Mouse (Mus musculus) Muller cell, postnatal 12 days (primary cell): ENCODE measurements around the gene Hectd4.
"Not testable (repeated sequence)": the region's sequence is repeated elsewhere in the genome, so short reads cannot be mapped to it uniquely, and the experiment has no call there.

Experiments
- DNase-seq: peaks from one replicate; pipeline ENCODE4 v3.0.0-alpha.2; 2015; ENCODE audit errors: inconsistent ontology term

Gene Hectd4

GRCm38 (mm10) chr5:121206540-121206939 is 13.5 kb upstream of the Hectd4 start:
- DNase-seq, result no peak

DNA sequence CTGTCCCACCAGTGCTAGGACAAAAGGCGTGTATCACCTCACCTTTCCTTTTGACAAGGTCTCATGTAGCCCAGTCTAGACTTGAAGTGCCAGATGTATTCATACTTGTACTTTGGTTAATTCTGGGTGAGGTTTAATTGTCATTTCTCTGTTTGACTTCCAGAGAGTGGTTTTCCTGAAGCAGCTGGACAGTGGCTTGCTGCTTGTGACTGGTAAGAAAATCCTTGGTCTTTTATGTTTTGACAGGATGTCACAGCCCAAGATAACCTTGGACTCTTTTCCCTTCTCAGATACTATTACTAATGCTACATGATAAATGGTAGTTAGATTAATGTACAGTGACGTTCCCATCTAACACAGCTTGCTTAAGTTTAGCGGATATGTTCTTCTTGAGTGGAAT is 13.0 kb upstream of the Hectd4 start:
- no peak for DNase-seq

- no peak for DNase-seq
Observed at GRCm38 (mm10) chr5:121209755-121210600, 10.0 kb upstream of the Hectd4 start.

GRCm38 (mm10) chr5:121210601-121210924 is 9.5 kb upstream of the Hectd4 start:
- no peak for DNase-seq

DNA sequence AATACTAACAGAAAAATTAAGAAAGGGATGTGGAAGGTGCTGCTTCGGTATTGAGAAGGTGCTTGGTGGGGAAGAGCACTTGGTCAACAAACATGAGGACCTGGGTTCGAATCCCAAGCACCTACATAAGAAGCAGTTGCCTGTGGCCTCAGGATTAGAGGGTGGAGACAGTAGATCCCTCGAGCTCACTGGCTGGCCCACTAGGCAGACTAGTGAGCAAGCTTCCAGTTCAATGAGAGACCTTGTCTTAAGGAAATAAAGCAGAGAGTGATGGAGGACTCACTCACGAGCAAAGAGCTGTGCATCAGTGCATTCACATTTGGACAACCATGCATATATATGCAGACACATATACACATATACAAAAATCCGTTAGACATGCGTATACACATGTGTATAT is 7.9 kb upstream of the Hectd4 start:
- DNase-seq, result no peak

GRCm38 (mm10) chr5:121214707-121215106 is 5.3 kb upstream of the Hectd4 start:
- no peak for DNase-seq

DNA sequence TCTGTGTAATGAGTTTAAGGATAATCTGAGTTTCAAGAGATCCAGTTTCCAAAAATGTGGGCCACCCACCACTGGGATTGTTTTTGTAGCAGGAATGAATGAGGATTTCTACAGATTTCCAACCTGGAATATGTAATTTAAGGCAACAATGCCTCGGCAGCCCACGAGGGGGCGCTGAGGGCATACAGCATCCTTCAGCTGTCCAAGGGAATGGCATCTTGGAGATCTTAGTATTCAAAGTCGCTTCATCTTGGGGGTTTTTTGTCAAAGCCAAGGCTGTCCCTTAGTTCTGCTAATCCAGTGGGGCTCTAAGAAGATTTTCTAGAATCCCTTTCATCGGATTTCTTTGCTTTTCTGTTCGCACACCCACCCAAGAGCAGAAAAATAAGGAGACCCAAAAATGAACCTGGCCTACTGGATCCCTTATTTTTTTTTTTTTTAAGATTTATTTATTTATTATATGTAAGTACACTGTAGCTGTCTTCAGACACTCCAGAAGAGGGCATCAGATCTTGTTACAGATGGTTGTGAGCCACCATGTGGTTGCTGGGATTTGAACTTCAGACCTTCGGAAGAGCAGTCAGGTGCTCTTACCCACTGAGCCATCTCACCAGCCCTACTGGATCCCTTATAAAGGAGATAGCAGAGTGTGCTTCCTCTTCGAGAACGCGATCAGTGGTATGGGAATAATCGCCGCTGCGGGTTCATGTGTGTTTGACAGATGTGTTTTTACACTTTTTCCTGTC is 4.5 kb upstream of the Hectd4 start:
- peak; percentile 62 for DNase-seq

DNA sequence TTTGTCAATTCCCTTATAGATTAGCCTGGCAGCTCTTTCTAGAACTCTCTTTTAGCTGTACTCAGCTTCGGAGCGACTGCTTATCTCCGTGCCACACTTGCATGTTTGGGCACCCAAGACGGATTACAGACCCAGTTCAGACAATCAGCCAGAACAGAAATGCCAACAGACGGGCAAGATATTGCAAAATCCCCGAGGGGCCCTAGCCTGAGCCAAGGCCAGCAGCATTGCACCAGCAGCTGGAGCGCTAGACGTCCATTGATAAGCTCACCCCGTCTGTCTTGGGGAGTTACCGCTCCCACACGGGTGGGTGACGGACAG is 3.9 kb upstream of the Hectd4 start:
- no peak for DNase-seq

DNA sequence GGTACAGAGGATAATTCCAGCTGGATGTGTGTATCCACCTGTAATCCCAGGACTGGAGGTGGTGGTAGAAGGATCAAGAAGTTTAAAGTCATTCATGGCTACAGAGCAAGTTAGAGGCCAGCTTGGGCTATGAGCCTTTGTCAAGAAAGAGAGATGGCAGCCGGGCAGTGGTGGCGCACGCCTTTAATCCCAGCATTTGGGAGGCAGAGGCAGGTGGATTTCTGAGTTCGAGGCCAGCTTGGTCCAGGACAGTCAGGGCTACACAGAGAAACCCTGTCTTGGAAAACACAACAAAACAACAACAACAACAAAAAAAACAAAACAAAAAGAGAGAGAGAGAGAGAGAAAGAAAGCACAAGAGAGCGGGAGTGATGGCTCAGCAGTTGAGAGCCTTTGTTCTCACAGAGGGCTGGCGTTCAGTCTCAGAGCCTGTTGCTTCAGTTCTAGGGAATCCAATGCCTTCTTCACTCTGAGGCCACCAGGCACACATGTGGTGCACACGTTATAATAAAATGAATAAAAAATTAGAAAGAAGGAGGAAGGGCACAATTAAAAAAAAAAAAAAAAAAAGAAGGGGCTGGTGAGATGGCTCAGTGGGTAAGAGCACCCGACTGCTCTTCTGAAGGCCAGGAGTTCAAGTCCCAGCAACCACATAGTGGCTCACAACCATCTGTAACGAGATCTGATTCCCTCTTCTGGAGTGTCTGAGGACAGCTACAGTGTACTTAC is 3.3 kb upstream of the Hectd4 start:
- DNase-seq, result not testable (repeated sequence)

DNA sequence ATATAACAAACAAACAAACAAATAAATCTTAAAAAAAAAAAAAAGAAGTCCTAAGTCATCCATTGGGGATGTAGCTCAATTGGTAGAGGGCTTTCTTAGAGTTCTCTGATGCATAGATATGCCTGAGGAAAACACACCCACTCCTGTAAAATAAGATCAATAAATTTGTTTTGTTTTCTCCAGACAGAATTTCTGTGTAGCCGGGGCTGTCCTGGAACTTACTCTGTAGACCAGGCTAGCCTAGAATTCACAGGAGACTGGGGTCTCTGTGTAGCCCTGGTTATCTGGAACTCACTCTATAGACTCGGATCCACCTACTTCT is 2.7 kb upstream of the Hectd4 start:
- no peak for DNase-seq

GRCm38 (mm10) chr5:121219190-121219589 is 829 bp upstream of the Hectd4 start:
- no peak for DNase-seq

- DNase-seq, result no peak
Observed at GRCm38 (mm10) chr5:121220732-121221301, 798 bp downstream of the Hectd4 start.

GRCm38 (mm10) chr5:121221328-121221850 is 1.4 kb downstream of the Hectd4 start:
- DNase-seq, result peak; percentile 15

DNA sequence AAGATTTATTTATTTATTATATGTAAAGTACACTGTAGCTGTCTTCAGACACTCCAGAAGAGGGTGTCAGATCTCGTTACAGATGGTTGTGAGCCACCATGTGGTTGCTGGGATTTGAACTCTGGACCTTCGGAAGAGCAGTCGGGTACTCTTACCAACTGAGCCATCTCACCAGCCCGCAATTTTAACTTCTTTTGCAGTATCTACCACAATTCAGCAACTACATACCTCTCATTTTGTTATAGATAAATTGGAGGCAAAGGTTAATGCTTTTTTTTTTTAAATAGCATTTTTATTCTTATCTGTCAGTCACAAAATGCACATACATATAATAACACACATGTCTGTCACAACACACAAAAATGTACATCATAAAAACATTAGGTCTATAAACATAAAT is 4.0 kb downstream of the Hectd4 start:
- not testable (repeated sequence) for DNase-seq

GRCm38 (mm10) chr5:121224856-121225255 is 4.8 kb downstream of the Hectd4 start:
- DNase-seq, result no peak

DNA sequence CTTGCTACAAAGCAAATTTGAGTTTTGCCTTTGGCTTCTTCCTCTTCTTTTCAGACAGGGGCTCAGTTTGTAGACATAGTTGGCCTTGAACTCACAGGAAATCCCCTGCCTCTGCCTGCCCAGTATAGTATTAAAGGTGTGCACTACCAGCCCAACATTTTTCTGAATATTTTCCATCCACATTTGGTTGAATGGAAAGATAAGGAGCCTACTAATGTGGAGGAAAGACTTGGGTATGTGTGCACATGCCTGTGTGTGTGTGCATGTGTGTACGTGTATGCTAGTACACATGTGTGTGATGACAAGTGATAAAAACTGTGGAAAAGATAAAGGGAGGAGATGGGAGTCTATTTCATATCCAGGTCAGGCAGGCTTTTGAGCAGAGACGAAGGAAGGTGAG is 5.8 kb downstream of the Hectd4 start:
- DNase-seq, result no peak

- no peak for DNase-seq
Observed at GRCm38 (mm10) chr5:121226406-121226805, 6.4 kb downstream of the Hectd4 start.

DNA sequence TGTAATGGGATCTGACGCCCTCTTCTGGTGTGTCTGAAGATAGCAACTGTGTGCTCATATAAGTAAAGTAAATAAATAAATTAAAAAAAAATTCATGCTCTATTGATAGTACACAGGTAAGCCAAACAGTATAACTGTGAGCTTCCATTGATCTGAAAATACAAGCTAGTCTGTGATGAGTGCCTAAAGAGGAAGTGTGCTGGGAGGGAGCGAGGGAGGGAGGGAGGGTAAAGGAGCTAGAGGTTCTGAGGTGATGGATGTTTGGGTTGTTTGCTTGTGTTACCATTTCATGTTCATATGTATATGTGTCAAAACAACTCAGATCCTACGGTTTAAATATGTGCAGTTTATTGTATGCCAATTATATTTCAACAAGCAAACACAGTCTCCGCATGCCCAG is 6.8 kb downstream of the Hectd4 start:
- DNase-seq, result no peak

- not testable (repeated sequence) for DNase-seq
Observed at GRCm38 (mm10) chr5:121227330-121227729, 7.3 kb downstream of the Hectd4 start.

GRCm38 (mm10) chr5:121229182-121229581 is 9.2 kb downstream of the Hectd4 start:
- DNase-seq, result no peak

DNA sequence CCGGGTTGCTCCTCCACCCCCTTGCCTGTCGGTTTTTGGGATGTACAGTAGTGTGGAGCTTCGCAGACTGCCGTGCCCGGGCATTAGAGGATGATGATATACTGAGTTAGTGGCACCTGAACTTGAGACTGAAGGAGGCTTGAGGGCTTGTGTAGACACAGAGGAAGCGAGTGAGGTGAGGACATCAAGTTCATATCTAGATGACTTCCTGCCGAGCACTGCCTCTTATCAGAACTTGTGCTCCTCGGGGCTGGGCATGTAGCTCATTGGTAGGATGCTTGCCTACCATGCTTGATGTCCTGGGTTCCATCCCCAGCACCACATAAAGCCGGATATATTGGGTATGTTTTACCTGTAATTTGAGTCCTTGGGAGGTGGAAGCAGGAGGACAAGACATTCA is 10.8 kb downstream of the Hectd4 start:
- no peak for DNase-seq

- DNase-seq, result no peak
Observed at GRCm38 (mm10) chr5:121232789-121233188, 12.8 kb downstream of the Hectd4 start.
